Mouse (Mus musculus): ENCODE measurements around the gene Emc8.

Gene Emc8

GRCm38 (mm10) chr8:120668374-120668905 lies at the start of gene Emc8:
TSS of gene Emc8 (minus strand) at chr8:120668573.
- in situ Hi-C loops (cut with MboI; ENCODE audit: unreplicated experiment in 2 of 2): loop anchor here in 1 of 2 experiments (25.0 kb wide), 1 partner anchor 1169 kb away; the partner anchor contains the start of gene Klhdc4

GRCm38 (mm10) chr8:120715996-120716680 lies 47.8 kb upstream of the Emc8 start:
- in situ Hi-C loops (cut with MboI; ENCODE audit: unreplicated experiment in 2 of 2): no loop called here

GRCm38 (mm10) chr8:120715200-120715599 lies 46.8 kb upstream of the Emc8 start:
- in situ Hi-C loops (cut with MboI; ENCODE audit: unreplicated experiment in 2 of 2): no loop called here

- in situ Hi-C loops (cut with MboI; ENCODE audit: unreplicated experiment in 2 of 2): no loop called here
Observed at GRCm38 (mm10) chr8:120709176-120709575, 40.8 kb upstream of the Emc8 start.

GRCm38 (mm10) chr8:120706193-120706592 lies 37.8 kb upstream of the Emc8 start:
- in situ Hi-C loops (cut with MboI; ENCODE audit: unreplicated experiment in 2 of 2): no loop called here

GRCm38 (mm10) chr8:120705163-120705562 lies 36.8 kb upstream of the Emc8 start:
- in situ Hi-C loops (cut with MboI; ENCODE audit: unreplicated experiment in 2 of 2): no loop called here

GRCm38 (mm10) chr8:120704203-120704602 lies 35.8 kb upstream of the Emc8 start:
- in situ Hi-C loops (cut with MboI; ENCODE audit: unreplicated experiment in 2 of 2): no loop called here

GRCm38 (mm10) chr8:120701758-120702465 lies 33.5 kb upstream of the Emc8 start:
- in situ Hi-C loops (cut with MboI; ENCODE audit: unreplicated experiment in 2 of 2): no loop called here

- in situ Hi-C loops (cut with MboI; ENCODE audit: unreplicated experiment in 2 of 2): no loop called here
Observed at GRCm38 (mm10) chr8:120700053-120700452, 31.7 kb upstream of the Emc8 start.

GRCm38 (mm10) chr8:120699565-120699964 lies 31.2 kb upstream of the Emc8 start:
- in situ Hi-C loops (cut with MboI; ENCODE audit: unreplicated experiment in 2 of 2): loop anchor here in 1 of 2 experiments (25.0 kb wide), 2 partner anchors 763 to 888 kb away; partner anchors contain the start of genes Fbxo31 and Map1lc3b

GRCm38 (mm10) chr8:120699079-120699478 lies 30.7 kb upstream of the Emc8 start:
- in situ Hi-C loops (cut with MboI; ENCODE audit: unreplicated experiment in 2 of 2): loop anchor here in 1 of 2 experiments (25.0 kb wide), 2 partner anchors 763 to 888 kb away; partner anchors contain the start of genes Fbxo31 and Map1lc3b

- in situ Hi-C loops (cut with MboI; ENCODE audit: unreplicated experiment in 2 of 2): loop anchor here in 1 of 2 experiments (25.0 kb wide), 2 partner anchors 764 to 889 kb away; partner anchors contain the start of genes Fbxo31 and Map1lc3b
Observed at GRCm38 (mm10) chr8:120698426-120698825, 30.1 kb upstream of the Emc8 start.

- in situ Hi-C loops (cut with MboI; ENCODE audit: unreplicated experiment in 2 of 2): loop anchor here in 1 of 2 experiments (25.0 kb wide), 2 partner anchors 764 to 889 kb away; partner anchors contain the start of genes Fbxo31 and Map1lc3b
Observed at GRCm38 (mm10) chr8:120697979-120698272, 29.6 kb upstream of the Emc8 start.

GRCm38 (mm10) chr8:120697154-120697978 lies 29.0 kb upstream of the Emc8 start:
- in situ Hi-C loops (cut with MboI; ENCODE audit: unreplicated experiment in 2 of 2): loop anchor here in 1 of 2 experiments (25.0 kb wide), 2 partner anchors 765 to 890 kb away; partner anchors contain the start of genes Fbxo31 and Map1lc3b

GRCm38 (mm10) chr8:120696401-120697153 lies 28.2 kb upstream of the Emc8 start:
- in situ Hi-C loops (cut with MboI; ENCODE audit: unreplicated experiment in 2 of 2): loop anchor here in 1 of 2 experiments (25.0 kb wide), 2 partner anchors 766 to 891 kb away; partner anchors contain the start of genes Fbxo31 and Map1lc3b

GRCm38 (mm10) chr8:120693861-120694493 lies 25.6 kb upstream of the Emc8 start:
- in situ Hi-C loops (cut with MboI; ENCODE audit: unreplicated experiment in 2 of 2): loop anchor here (5.0 to 25.0 kb wide), 3 partner anchors 33 to 893 kb away; partner anchors contain the start of genes Fbxo31 (in 1 of the 2) and Map1lc3b (in 1 of the 2)

- in situ Hi-C loops (cut with MboI; ENCODE audit: unreplicated experiment in 2 of 2): loop anchor here (5.0 to 25.0 kb wide), 3 partner anchors 34 to 894 kb away; partner anchors contain the start of genes Fbxo31 (in 1 of the 2) and Map1lc3b (in 1 of the 2)
Observed at GRCm38 (mm10) chr8:120692934-120693333, 24.6 kb upstream of the Emc8 start.

GRCm38 (mm10) chr8:120688511-120688910 lies 20.1 kb upstream of the Emc8 start:
- in situ Hi-C loops (cut with MboI; ENCODE audit: unreplicated experiment in 2 of 2): loop anchor here in 1 of 2 experiments (25.0 kb wide), 2 partner anchors 774 to 899 kb away; partner anchors contain the start of genes Fbxo31 and Map1lc3b

- in situ Hi-C loops (cut with MboI; ENCODE audit: unreplicated experiment in 2 of 2): loop anchor here in 1 of 2 experiments (25.0 kb wide), 2 partner anchors 775 to 900 kb away; partner anchors contain the start of genes Fbxo31 and Map1lc3b
Observed at GRCm38 (mm10) chr8:120687786-120688185, 19.4 kb upstream of the Emc8 start.

Measured in v-Abl transformed pro-B cells (cell line).